Mouse (Mus musculus) heart, adult 9 months (tissue): Measurements from ENCODE around the gene Ppig.

Experiments
- DNase-seq, 2 experiments: peaks; one replicate each; pipeline ENCODE4 v3.0.0; 2022; ENCODE audit warnings: low spot score in 2 of 2

Gene Ppig

DNA sequence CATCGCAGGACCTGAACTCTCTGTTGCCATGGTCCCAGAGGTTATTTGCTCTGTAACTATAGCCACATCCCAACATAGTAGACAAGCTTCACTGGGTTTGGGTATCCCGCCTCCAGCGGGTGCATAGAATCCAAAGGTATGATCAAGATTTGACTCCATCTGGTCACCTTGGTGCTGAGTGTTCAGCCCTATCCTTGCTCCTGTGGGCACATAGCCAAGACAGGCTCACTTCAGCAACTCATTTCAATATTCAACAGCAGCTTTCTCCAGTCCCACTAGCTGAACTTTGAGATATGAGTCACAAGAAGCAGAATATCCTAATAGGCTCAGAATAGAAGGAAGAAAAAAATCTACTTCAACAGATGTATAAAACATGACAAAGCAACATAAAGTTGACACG lies 41.0 kb downstream of the Ppig start:
- no peak for DNase-seq

DNA sequence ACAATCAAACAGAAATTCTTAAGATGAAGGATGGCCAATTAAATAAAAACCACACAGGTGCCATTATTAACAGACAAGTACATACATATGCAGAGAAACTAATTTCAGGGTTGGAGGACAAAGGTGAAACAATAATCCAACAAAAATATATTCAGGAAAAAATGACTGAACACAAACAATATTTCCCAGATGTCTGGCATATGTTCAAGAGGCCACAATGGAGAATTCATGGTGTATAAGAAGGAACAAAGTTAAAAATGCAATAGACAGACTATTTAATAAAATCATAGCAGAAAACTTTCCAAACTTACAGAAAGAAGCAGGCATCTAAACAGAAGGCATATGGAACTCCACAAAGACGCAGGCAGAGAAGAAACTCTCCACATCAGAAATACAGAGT lies 42.4 kb downstream of the Ppig start:
- no peak for DNase-seq

DNA sequence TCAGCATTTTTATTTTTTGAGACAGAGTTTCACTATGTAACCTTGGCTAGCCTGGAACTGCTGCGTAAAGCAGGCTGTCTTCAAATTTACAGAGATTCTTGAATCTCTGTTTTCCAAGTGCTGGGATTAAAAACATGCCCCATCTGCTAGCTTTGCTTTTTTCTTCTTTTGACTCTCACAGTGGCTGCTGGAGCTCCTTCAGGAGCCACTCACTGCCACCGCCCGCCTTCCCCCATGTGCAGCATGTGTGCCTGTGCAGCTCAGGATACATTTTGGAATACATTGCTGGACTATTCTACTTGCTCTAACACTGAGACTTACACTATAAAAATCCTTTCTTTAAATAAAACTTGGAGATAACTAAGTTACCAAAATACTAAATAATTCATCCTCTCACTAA lies 51.0 kb downstream of the Ppig start:
- no peak for DNase-seq

DNA sequence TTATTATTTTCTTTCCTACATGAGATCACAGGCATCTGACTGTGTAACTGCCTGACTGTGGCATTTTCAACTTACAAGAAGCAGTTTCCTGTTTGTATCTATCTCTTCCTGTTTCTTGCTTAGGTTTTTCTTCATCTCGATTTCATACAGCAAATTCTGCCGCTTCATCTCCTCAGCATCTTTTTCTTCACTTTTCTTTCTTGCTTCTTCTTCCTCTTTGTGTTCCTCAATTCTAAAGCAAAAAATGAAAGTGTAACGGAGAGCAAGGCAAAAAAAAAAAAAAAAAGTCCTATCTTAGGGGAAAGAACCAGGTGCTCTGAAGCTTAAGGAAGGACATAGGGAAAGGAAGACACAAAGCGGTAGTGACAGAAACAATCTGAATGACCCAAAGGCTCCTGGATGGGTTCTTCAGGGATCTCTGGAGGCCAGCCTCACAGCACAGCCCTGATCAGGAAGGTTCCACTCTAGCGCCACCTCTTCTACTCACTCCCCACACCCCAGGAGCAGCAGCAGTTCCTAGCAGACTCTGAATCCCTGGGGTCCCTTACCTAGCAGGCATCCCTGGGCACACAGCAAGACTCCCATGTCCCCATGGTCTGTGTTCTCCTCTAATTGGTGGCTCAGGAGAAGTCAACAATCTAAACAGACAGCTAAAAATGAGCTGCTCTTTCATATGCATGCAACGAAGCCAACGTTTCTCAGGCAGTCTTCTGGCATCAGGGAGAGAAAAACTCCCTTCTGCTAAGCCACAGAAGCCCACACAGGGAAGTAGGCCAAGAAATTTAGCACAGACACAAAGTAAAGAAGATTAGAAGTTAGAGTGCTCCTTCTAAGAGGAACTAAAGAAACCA lies 55.9 kb downstream of the Ppig start:
- no peak for DNase-seq

DNA sequence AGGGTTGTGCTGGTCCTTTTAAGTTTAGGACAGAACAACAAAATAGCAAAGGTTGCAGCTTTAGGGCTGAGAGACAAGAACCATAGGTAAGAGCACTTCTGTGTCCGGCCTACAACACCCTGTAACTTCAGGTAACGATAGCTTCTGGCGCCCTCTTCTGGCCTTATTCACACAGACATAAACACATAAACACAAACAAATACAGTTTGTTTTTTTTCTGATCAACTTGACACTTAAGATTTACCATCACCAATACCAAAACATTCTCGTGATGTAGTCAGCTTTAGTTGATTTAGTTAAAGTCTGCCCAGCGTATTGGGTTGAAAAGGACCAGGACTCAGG lies 56.5 kb downstream of the Ppig start:
- DNase-seq: no peak

DNA sequence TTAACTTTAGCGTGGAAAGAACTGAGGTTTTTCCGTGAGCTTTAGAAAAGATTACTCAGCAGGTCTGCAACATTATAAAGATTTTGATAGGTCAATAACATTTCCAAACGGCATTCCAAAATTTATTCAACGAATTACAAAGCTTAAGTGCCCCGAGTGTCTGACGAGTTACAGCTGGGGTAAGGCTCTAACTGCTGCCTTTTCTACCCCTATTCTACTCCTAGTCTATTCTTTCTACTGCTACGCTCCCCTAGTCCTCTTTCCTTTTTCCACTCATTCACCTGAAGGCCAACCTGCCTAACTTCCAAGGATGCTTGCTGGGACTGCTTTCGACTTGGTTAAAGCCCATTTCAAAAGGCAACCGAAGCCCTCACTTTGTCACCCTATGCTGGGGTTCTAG lies 66.6 kb downstream of the Ppig start:
- DNase-seq: no peak

DNA sequence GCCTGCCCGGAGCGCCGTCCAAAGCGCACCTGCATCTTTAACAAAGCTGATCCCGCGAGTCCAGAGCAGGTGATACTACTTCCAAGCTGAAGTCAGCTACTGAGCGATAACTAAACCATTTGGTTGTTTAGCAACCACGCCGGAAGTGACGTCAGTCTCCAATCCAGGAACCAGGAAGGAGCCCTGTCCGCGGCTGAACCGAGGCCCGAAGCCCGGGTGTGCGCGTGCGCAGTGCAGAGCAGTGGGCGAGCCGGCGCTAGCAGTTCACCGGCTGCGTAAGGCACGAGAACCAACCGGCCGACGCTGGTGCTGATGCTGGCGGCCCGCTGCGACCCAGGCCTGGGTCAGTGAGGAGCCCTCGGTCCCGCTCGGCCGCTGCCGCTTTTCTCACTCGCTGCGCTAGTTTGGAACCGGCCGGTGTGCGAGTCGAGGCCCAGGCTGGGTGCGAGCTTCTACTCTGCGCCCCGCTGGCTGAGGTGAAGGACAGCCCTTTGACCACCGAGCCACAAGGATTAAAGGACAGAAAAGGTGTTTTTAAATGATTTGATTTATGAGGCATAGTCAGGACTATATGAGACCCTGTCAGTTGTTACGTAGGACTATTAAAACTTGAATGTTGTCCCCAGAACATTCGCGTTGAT lies 67.2 kb downstream of the Ppig start, which contains the start of the genes Ccdc173 and Phospho2:
Gene Ccdc173, minus strand, starts transcription at position 147 of the 641 bp plus-strand sequence.
Gene Phospho2, plus strand, starts transcription at position 195 of the 641 bp plus-strand sequence.
- DNase-seq: peak; percentile 97 to 98

DNA sequence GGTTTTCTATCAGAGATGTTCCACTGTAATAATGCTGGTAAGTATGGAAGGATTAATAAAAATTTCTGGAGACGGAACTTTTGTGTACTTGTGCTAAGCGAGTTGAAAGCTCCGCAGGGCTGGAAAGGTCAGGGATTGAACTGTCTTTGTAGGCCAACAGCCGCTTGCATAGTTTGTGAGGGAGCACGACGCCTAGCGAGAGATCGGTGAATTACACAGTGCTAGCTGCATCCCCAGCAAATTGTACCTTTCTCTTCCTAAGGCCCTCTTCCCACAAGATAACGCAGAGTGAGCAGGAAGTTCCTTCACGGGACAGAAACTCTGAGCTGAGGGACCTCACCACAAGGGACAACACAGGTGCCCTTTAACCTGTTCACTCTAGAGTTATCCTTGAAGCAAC lies 67.9 kb downstream of the Ppig start:
- DNase-seq: peak; percentile 58 to 86

DNA sequence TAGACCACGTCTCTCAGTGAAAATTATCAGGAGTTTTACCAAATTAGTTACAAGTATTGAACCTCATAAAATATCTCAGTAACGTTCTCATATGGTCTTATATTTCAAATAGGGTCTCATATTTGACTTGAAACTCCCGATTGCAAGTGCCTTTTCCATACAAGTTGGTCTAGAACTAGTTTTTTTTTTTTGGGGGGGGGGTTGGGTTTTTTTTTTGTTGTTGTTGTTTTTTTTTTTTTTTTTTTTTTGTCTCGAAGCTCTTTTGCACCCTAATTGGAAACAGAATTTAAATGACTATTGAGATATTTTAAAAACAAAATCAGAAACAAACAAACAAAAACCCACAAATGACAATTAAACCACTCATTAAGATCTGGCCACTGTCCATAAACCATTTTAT lies 68.4 kb downstream of the Ppig start:
- DNase-seq: no peak

DNA sequence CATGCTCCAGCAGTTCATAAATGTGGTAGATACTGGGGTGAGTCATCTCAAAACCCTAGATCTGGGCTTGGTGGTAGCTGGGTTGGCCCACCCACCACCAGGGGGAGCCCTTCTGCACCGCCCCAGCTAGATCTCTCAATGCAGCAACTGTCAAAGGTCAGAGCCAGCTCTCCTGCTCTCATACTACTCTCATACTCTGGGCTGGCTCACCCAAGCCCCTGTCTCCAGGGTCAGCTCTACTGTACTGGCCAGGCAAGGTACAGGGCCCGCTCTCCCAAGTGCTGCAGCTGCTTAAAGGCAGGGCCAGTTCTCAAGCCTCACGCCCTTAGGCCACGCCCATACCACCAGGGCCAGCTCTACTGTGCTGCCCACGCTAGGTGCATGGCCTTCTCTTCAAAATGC lies 80.6 kb downstream of the Ppig start:
- DNase-seq: peak; percentile 57 to 64
